Comparison of ENCODE assay signal across 31 mouse cellular contexts in genomic region chr11:104206573-104206972, GRCm38 (mm10). TPM values are rescaled to one million over a fixed set of nuclear protein-coding genes. Genes with fewer than 3 reads are reported as not detected.
"Had no signal": no experiment of that assay in that cellular context is flagged by ENCODE, and none has a peak within 500 bp of the region (broad histone marks: within the 10 kb centered on the region; RNA-seq: fewer than 3 reads in every experiment).

No protein-coding gene starts in this region.

- ATAC-seq: hindbrain, embryonic 16.5 days; inflammation-experienced regulatory T-cells, adult 6 months; intestine, embryonic 15.5 days; intestine, postnatal 0 days had no signal

- H3K4me3 ChIP-seq: gastrocnemius, adult 2 months; heart, embryonic 10.5 days; heart, embryonic 12.5 days; hindbrain, embryonic 10.5 days; hindbrain, embryonic 12.5 days; intestine, embryonic 15.5 days; left cerebral cortex, adult 2 months; limb, embryonic 10.5 days; limb, embryonic 12.5 days; liver, embryonic 13.5 days had no signal

- H3K36me3 ChIP-seq: heart, embryonic 10.5 days; heart, embryonic 12.5 days; hindbrain, embryonic 10.5 days; hindbrain, embryonic 12.5 days; intestine, embryonic 15.5 days; limb, embryonic 10.5 days; limb, embryonic 12.5 days; liver, embryonic 13.5 days had no signal

- H3K27ac ChIP-seq: gastrocnemius, adult 2 months; heart, embryonic 10.5 days; hindbrain, embryonic 10.5 days; hindbrain, embryonic 12.5 days; hindbrain, embryonic 14.5 days; intestine, embryonic 15.5 days; left cerebral cortex, adult 2 months; limb, embryonic 10.5 days; limb, embryonic 12.5 days; liver, embryonic 13.5 days had no signal

- H3K9me3 ChIP-seq: intestine, embryonic 15.5 days; limb, embryonic 10.5 days; liver, embryonic 13.5 days had no signal

- H3K4me1 ChIP-seq: heart, embryonic 10.5 days; hindbrain, embryonic 10.5 days; hindbrain, embryonic 12.5 days; intestine, embryonic 15.5 days; limb, embryonic 10.5 days; limb, embryonic 12.5 days; liver, embryonic 13.5 days had no signal

- DNase-seq: gastrocnemius, adult 2 months; gastrocnemius, postnatal 10 days; gastrocnemius, postnatal 25 days; heart, adult 18-20 months; heart, postnatal 10 days; heart, postnatal 4 days; kidney, adult 18-20 months; kidney, adult 8-10 months; kidney, postnatal 10 days; kidney, postnatal 25 days; kidney, postnatal 4 days; liver; liver, embryonic 13.5 days had no signal

- H3K9ac ChIP-seq: heart, embryonic 12.5 days; hindbrain, embryonic 12.5 days; hindbrain, embryonic 14.5 days; intestine, embryonic 15.5 days; limb, embryonic 12.5 days; liver, embryonic 13.5 days had no signal

- H3K27me3 ChIP-seq: heart, embryonic 12.5 days; hindbrain, embryonic 12.5 days; intestine, embryonic 15.5 days; limb, embryonic 12.5 days; liver, embryonic 13.5 days had no signal

- H3K4me2 ChIP-seq: heart, embryonic 12.5 days; hindbrain, embryonic 12.5 days; hindbrain, embryonic 14.5 days; intestine, embryonic 15.5 days; limb, embryonic 12.5 days; liver, embryonic 11.5 days; liver, embryonic 13.5 days had no signal

RNA-seq across cellular contexts. Expression of gene Sppl2c, which starts 20.4 kb away (rescaled TPM):
- polyA plus RNA-seq: heart, embryonic 10.5 days; heart, embryonic 12.5 days; heart, embryonic 14.5 days; heart, embryonic 16.5 days; hindbrain, embryonic 10.5 days; hindbrain, embryonic 12.5 days; hindbrain, embryonic 14.5 days; hindbrain, embryonic 16.5 days; inflammation-experienced regulatory T-cells, adult 6 months; intestine, embryonic 15.5 days; intestine, postnatal 0 days; kidney, embryonic 14.5 days; kidney, embryonic 16.5 days; limb, embryonic 10.5 days; limb, embryonic 12.5 days; limb, embryonic 14.5 days; liver, embryonic 11.5 days; liver, embryonic 13.5 days had no signal
